Mouse (Mus musculus): ENCODE results near the gene Rbfox3.

GRCm38 (mm10) chr11:118685397-118685796 lies 226.0 kb downstream of the Rbfox3 start:
- TF ChIP-seq POLR2A (IDR thresholded peaks at IDR 0.05; ENCODE audit: low read depth, low read length), result no peak
- TF ChIP-seq CTCF (IDR thresholded peaks at IDR 0.05; ENCODE audit: extremely low read depth, insufficient read length, insufficient replicate concordance, low read depth, low read length), result no peak

Data from small intestine, adult 2 months (tissue).